Mouse (Mus musculus): Measurements from ENCODE around the gene Bysl. TPM values are rescaled to one million over a fixed set of nuclear protein-coding genes. Genes with fewer than 3 reads are reported as not detected.

Bysl gene
- polyA plus RNA-seq, 1 experiment from 2014 or later = 26.6 TPM

DNA sequence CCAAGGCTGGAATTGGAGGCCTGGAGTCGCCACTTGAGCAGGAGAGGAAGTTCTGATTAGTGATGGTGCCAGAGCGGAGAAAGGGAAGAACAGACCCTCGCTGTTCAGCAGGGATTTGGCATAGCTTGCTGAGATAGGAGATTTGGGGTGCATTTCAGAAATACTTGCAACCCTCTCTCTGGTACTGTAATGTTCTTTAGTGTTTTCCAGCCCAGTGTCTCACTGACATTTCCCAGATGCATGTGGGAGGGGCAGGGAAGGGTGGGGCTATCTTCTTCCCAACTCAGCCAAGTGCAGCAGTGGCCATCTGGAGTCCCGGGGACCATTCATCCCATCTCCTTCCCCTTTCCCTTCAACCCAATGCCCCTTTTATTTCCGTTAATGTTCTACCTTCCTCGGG lies 51.6 kb downstream of the Bysl start:
- Histone ChIP-seq H3K27me3 (no peaks in the 10 kb centered on the region), H3K4me1 (peaks cover 12% of the 10 kb centered on the region; the same call in 1 of the 2 replicates), H3K36me3 (no peaks in the 10 kb centered on the region), H3K4me3 (no peak overlapping the region), H3K4me2 (no peak overlapping the region), H3K27ac (peak overlapping the region; percentile 52), H3K9ac (no peak overlapping the region), H3K9me3 (no peaks in the 10 kb centered on the region)
- 30% methylated on average over 6 of the region's 6 CpGs for WGBS
- ATAC-seq (ENCODE audit: insufficient number of reproducible peaks, insufficient read depth, low FRiP score, low TSS enrichment, low read depth) = no peak

DNA sequence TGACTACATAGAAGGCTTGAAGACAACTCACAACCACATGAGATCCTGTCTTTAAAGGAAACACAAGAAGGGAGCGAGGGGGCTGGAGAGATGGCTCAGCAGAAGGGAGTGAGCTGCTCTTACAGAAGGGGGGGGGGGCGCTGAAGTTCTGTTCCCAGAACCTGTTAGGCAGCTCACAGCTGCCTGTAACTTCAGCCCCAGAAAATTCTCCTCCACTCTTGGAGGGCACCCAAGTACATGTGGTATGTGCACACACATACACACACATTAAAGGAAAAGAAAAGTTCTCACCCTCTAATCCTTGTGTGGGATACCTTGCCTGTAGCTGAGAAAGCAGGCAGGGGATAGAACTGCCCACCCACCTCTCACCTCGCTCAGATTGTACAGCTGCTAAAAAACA lies 54.1 kb downstream of the Bysl start:
- Histone ChIP-seq H3K36me3 (no peaks in the 10 kb centered on the region), H3K27me3 (no peaks in the 10 kb centered on the region), H3K4me2 (no peak overlapping the region), H3K9me3 (no peaks in the 10 kb centered on the region), H3K4me3 (no peak overlapping the region), H3K27ac (peak overlapping the region; percentile 18; the same call in 1 of the 2 replicates), H3K4me1 (peaks cover 12% of the 10 kb centered on the region; the same call in 1 of the 2 replicates), H3K9ac (no peak overlapping the region)
- ATAC-seq (ENCODE audit: insufficient number of reproducible peaks, insufficient read depth, low FRiP score, low TSS enrichment, low read depth) = no peak
- WGBS = 59% methylated on average over 3 of the region's 3 CpGs

DNA sequence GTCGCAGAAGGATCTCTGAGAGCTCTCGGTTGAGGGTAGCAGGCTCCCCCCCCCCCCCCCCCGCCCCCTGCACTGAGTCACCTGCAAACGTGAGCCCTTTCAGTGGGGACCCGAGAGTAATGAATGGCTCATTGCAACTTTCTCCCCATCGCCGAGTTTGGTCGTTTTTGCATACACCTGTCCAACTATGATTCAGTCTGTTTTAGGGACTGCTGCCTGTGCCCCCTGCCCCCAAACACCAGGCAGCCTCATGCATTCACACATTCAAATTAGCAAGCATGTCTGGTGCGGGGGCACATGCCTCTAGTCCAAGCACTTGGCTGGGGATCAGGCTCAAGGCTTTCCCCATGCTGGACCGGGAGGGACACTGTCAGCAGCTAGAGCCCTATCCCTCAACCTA lies 56.7 kb downstream of the Bysl start:
- H3K27me3 ChIP-seq = no peaks in the 10 kb centered on the region
- H3K4me1 ChIP-seq = peaks cover 7% of the 10 kb centered on the region; the same call in 1 of the 2 replicates
- H3K4me2 ChIP-seq = no peak overlapping the region
- H3K27ac ChIP-seq = no peak overlapping the region
- no peak for ATAC-seq (ENCODE audit: insufficient number of reproducible peaks, insufficient read depth, low FRiP score, low TSS enrichment, low read depth)
- H3K9me3 ChIP-seq = no peaks in the 10 kb centered on the region
- WGBS = 62% methylated on average over 10 of the region's 10 CpGs
- H3K4me3 ChIP-seq = no peak overlapping the region
- no peak overlapping the region for H3K9ac ChIP-seq
- H3K36me3 ChIP-seq = no peaks in the 10 kb centered on the region

DNA sequence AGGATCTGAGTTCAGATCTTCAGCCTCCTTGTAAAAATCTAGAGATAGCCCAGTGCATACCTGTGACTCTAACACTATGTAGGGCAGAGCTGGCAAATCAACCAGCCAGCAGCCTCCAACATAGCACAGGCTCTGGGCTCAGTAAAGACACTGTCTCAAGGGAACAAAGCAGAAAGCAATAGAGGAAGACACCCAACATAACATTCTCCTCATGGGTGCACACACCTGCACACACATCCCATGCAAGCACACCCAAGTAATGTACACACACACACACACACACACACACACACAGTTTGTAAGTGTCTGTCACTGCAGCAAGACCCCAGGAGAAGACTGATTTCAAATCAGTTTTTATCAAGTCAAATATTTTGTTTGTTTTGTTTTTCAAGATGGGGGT lies 58.3 kb downstream of the Bysl start:
- H3K4me1 ChIP-seq = peaks cover 5% of the 10 kb centered on the region; the same call in 1 of the 2 replicates
- H3K4me3 ChIP-seq = no peak overlapping the region
- ATAC-seq (ENCODE audit: insufficient number of reproducible peaks, insufficient read depth, low FRiP score, low TSS enrichment, low read depth) = no peak
- no peak overlapping the region for H3K9ac ChIP-seq
- no peak overlapping the region for H3K27ac ChIP-seq
- no peaks in the 10 kb centered on the region for H3K9me3 ChIP-seq
- H3K4me2 ChIP-seq = no peak overlapping the region
- no peaks in the 10 kb centered on the region for H3K27me3 ChIP-seq
- no peaks in the 10 kb centered on the region for H3K36me3 ChIP-seq

DNA sequence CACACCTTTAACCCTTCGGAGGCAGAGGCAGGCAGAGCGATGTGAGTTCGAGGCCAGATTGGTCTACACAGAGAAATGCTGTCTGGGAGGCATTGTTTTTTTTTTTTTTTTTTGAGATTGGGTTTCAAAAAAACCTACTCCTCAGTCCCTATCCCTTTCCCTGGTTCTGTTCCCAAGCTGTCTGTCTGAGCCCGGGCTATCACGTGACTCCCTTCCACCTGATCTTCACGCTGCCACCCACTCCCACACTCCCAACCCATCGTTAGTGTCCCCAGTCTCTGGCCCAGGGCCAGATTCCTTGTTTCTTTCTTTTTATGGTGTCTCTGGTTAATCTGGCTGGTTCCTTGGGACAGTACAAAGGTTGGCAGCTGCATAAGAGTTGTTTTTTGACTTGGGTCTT lies 60.2 kb downstream of the Bysl start:
- ATAC-seq (ENCODE audit: insufficient number of reproducible peaks, insufficient read depth, low FRiP score, low TSS enrichment, low read depth) = no peak
- WGBS = 74% methylated on average over 7 of the region's 7 CpGs
- Histone ChIP-seq H3K9me3 (no peaks in the 10 kb centered on the region), H3K4me2 (no peak overlapping the region), H3K27ac (no peak overlapping the region), H3K27me3 (no peaks in the 10 kb centered on the region), H3K4me1 (no peaks in the 10 kb centered on the region; the same call in 1 of the 2 replicates), H3K4me3 (no peak overlapping the region), H3K36me3 (no peaks in the 10 kb centered on the region), H3K9ac (no peak overlapping the region)

Other genes starting within 250 kb of the Bysl start
- 73.4 and 74.5 TPM in 2 replicates for gene Mrps10, start 242.6 kb downstream of the Bysl start, polyA plus RNA-seq (2015; fragmentation: Nextera tagmentation; extraction: Ambion mirVana)
- gene Guca1b, start 226.1 kb downstream of the Bysl start, polyA plus RNA-seq (2015; fragmentation: Nextera tagmentation; extraction: Ambion mirVana) = 0.73 and 0.84 TPM in 2 replicates
- gene Guca1a, start 210.9 kb downstream of the Bysl start, polyA plus RNA-seq (2015; fragmentation: Nextera tagmentation; extraction: Ambion mirVana) = 1.9 and 2.0 TPM in 2 replicates
- 1.7 and 2.0 TPM in 2 replicates for gene AI661453, start 174.9 kb downstream of the Bysl start, polyA plus RNA-seq (2015; fragmentation: Nextera tagmentation; extraction: Ambion mirVana)
- 0.25 TPM in 1 of 2 replicates, not detected in the other for gene 1700001C19Rik, start 174.1 kb downstream of the Bysl start, polyA plus RNA-seq (2015; fragmentation: Nextera tagmentation; extraction: Ambion mirVana)
- gene Taf8, start 109.2 kb downstream of the Bysl start, polyA plus RNA-seq (2015; fragmentation: Nextera tagmentation; extraction: Ambion mirVana) = 34.1 and 38.1 TPM in 2 replicates
- 359 and 377 TPM in 2 replicates for gene Ccnd3, start 106.4 kb downstream of the Bysl start, polyA plus RNA-seq (2015; fragmentation: Nextera tagmentation; extraction: Ambion mirVana)
- 52.9 and 60.1 TPM in 2 replicates for gene Med20, start 90 bp upstream of the Bysl start, polyA plus RNA-seq (2015; fragmentation: Nextera tagmentation; extraction: Ambion mirVana)
- 0.96 and 2.4 TPM in 2 replicates for gene Gm20517, start 97 bp upstream of the Bysl start, polyA plus RNA-seq (2015; fragmentation: Nextera tagmentation; extraction: Ambion mirVana)
- 6.2 and 6.4 TPM in 2 replicates for gene Usp49, start 19.2 kb upstream of the Bysl start, polyA plus RNA-seq (2015; fragmentation: Nextera tagmentation; extraction: Ambion mirVana)
- 412 and 418 TPM in 2 replicates for gene Tomm6, start 76.9 kb upstream of the Bysl start, polyA plus RNA-seq (2015; fragmentation: Nextera tagmentation; extraction: Ambion mirVana)
- gene Frs3, start 77.5 kb upstream of the Bysl start, polyA plus RNA-seq (2015; fragmentation: Nextera tagmentation; extraction: Ambion mirVana) = 7.5 TPM in 2 replicates
- gene Gm21981, start 83.0 kb upstream of the Bysl start, polyA plus RNA-seq (2015; fragmentation: Nextera tagmentation; extraction: Ambion mirVana) = 0.39 and 0.54 TPM in 2 replicates
- 0.60 and 0.91 TPM in 2 replicates for gene Prickle4, start 83.2 kb upstream of the Bysl start, polyA plus RNA-seq (2015; fragmentation: Nextera tagmentation; extraction: Ambion mirVana)
- gene Pgc, start 115.3 kb upstream of the Bysl start, polyA plus RNA-seq (2015; fragmentation: Nextera tagmentation; extraction: Ambion mirVana) = not detected in 2 replicates
- gene Tfeb, start 125.5 kb upstream of the Bysl start, polyA plus RNA-seq (2015; fragmentation: Nextera tagmentation; extraction: Ambion mirVana) = 6.7 and 6.8 TPM in 2 replicates
- gene Mdfi, start 223.2 kb upstream of the Bysl start, polyA plus RNA-seq (2015; fragmentation: Nextera tagmentation; extraction: Ambion mirVana) = 28.9 and 35.9 TPM in 2 replicates

Data from embryonic facial prominence, embryonic 13.5 days (tissue).